Mouse (Mus musculus): Measurements from ENCODE around the gene Serpina3a. TPM values are rescaled to one million over a fixed set of nuclear protein-coding genes. Genes with fewer than 3 reads are reported as not detected.
"Not testable (repeated sequence)": the region's sequence is repeated elsewhere in the genome, so short reads cannot be mapped to it uniquely, and the experiment has no call there.

The Serpina3a gene
- total RNA-seq (2012; rRNA removed): not detected in 2 replicates
- polyA plus RNA-seq (2012; ENCODE audit: insufficient read depth in 1 of 2, insufficient read length in 2 of 2, low read depth in 1 of 2, low replicate concordance in 2 of 2, missing spikeins in 1 of 2): not detected

GRCm38 (mm10) chr12:104112333-104112732 lies at the start of gene Serpina3a:
Serpina3a (plus strand) TSS chr12:104112724.
- not testable (repeated sequence) for H3K9ac ChIP-seq (ENCODE audit: control insufficient read depth, low read depth, low read length, poor library complexity, severe bottlenecking); DNase-seq (ENCODE audit: low read depth, low spot score); H3K27ac ChIP-seq (ENCODE audit: control insufficient read depth, low read depth, low read length); H3K36me3 ChIP-seq (ENCODE audit: control insufficient read depth in 1 of 2, insufficient read depth in 2 of 2, low read length in 2 of 2); H3K27me3 ChIP-seq (ENCODE audit: control insufficient read depth in 1 of 2, insufficient read depth in 2 of 2, low read length in 2 of 2); H3K9me3 ChIP-seq (replicated peaks; ENCODE audit: insufficient read depth, low read length); H3K79me2 ChIP-seq (ENCODE audit: control insufficient read depth, insufficient read depth, low read length, poor library complexity); H3K4me1 ChIP-seq (ENCODE audit: control insufficient read depth in 1 of 2, insufficient read depth in 2 of 2, low read length in 2 of 2); H3K4me3 ChIP-seq (ENCODE audit: control insufficient read depth in 1 of 2, insufficient read depth in 1 of 2, low read depth in 2 of 2, low read length in 2 of 2)

GRCm38 (mm10) chr12:104064532-104064931 lies 48.0 kb upstream of the Serpina3a start:
- Histone ChIP-seq H3K9me3 (replicated peaks; ENCODE audit: insufficient read depth, low read length) (no peaks in the 10 kb centered on the region), H3K79me2 (ENCODE audit: control insufficient read depth, insufficient read depth, low read length, poor library complexity) (no peaks in the 10 kb centered on the region), H3K9ac (ENCODE audit: control insufficient read depth, low read depth, low read length, poor library complexity, severe bottlenecking) (no peak overlapping the region), H3K27ac (ENCODE audit: control insufficient read depth, low read depth, low read length) (no peak overlapping the region), H3K4me1 (ENCODE audit: control insufficient read depth in 1 of 2, insufficient read depth in 2 of 2, low read length in 2 of 2) (no peaks in the 10 kb centered on the region), H3K27me3 (ENCODE audit: control insufficient read depth in 1 of 2, insufficient read depth in 2 of 2, low read length in 2 of 2) (no peaks in the 10 kb centered on the region), H3K4me3 (ENCODE audit: control insufficient read depth in 1 of 2, insufficient read depth in 1 of 2, low read depth in 2 of 2, low read length in 2 of 2) (no peak overlapping the region), H3K36me3 (ENCODE audit: control insufficient read depth in 1 of 2, insufficient read depth in 2 of 2, low read length in 2 of 2) (no peaks in the 10 kb centered on the region)
- TF ChIP-seq ELF1 (IDR thresholded peaks at IDR 0.05; ENCODE audit: low read depth, low read length) (no peak), MAFK (IDR thresholded peaks at IDR 0.05; ENCODE audit: borderline replicate concordance, low read depth, low read length) (no peak), CTCF (IDR thresholded peaks at IDR 0.05 in 2 of 3, conservative IDR thresholded peaks at IDR 0.05 in 1 of 3; ENCODE audit: control insufficient read depth in 1 of 3, insufficient read depth in 1 of 3, low read depth in 2 of 3, low read length in 3 of 3, poor library complexity in 1 of 3, severe bottlenecking in 1 of 3) (no peak), RAD21 (IDR thresholded peaks at IDR 0.05; ENCODE audit: low read depth, low read length) (no peak), POLR2A (IDR thresholded peaks at IDR 0.05; ENCODE audit: control insufficient read depth in 1 of 2, insufficient read depth in 1 of 2, low read depth in 1 of 2, low read length in 2 of 2, poor library complexity in 1 of 2) (no peak), MAZ (IDR thresholded peaks at IDR 0.05; ENCODE audit: low read depth, low read length) (no peak), TBP (IDR thresholded peaks at IDR 0.05; ENCODE audit: low read depth, low read length) (no peak), MEF2A (IDR thresholded peaks at IDR 0.05; ENCODE audit: extremely low read depth, insufficient replicate concordance, low read depth, low read length, poor library complexity, severe bottlenecking) (no peak), GABPA (IDR thresholded peaks at IDR 0.05; ENCODE audit: low read depth, low read length) (no peak), USF2 (IDR thresholded peaks at IDR 0.05; ENCODE audit: borderline replicate concordance in 1 of 2, insufficient read depth in 1 of 2, low read depth in 1 of 2, low read length in 2 of 2) (no peak), MXI1 (IDR thresholded peaks at IDR 0.05; ENCODE audit: low read depth, low read length) (no peak), ZC3H11A (IDR thresholded peaks at IDR 0.05; ENCODE audit: low read depth, low read length) (no peak), HCFC1 (IDR thresholded peaks at IDR 0.05; ENCODE audit: low read depth, low read length) (no peak), RCOR1 (IDR thresholded peaks at IDR 0.05; ENCODE audit: low read depth, low read length) (no peak), UBTF (IDR thresholded peaks at IDR 0.05; ENCODE audit: borderline replicate concordance, insufficient read depth, low read depth, low read length) (no peak), KAT2A (conservative IDR thresholded peaks at IDR 0.05; ENCODE audit: low read depth, low read length) (no peak), MYC (IDR thresholded peaks at IDR 0.05; ENCODE audit: low read depth, low read length) (no peak), POLR2AphosphoS5 (IDR thresholded peaks at IDR 0.05; ENCODE audit: borderline replicate concordance, low read depth, low read length) (no peak)
- DNase-seq (ENCODE audit: low read depth, low spot score): peak; percentile 25
